Mouse (Mus musculus): Measurements from ENCODE around the gene Paox. TPM values are rescaled to one million over a fixed set of nuclear protein-coding genes. Genes with fewer than 3 reads are reported as not detected.
A peak's percentile ranks its signal among the peaks of the same experiment; 100 is the strongest.
"Not testable (repeated sequence)": the region's sequence is repeated elsewhere in the genome, so short reads cannot be mapped to it uniquely, and the experiment has no call there.

Gene Paox
- polyA plus RNA-seq, 1 experiment from 2014 or later, result 18.2 TPM

DNA sequence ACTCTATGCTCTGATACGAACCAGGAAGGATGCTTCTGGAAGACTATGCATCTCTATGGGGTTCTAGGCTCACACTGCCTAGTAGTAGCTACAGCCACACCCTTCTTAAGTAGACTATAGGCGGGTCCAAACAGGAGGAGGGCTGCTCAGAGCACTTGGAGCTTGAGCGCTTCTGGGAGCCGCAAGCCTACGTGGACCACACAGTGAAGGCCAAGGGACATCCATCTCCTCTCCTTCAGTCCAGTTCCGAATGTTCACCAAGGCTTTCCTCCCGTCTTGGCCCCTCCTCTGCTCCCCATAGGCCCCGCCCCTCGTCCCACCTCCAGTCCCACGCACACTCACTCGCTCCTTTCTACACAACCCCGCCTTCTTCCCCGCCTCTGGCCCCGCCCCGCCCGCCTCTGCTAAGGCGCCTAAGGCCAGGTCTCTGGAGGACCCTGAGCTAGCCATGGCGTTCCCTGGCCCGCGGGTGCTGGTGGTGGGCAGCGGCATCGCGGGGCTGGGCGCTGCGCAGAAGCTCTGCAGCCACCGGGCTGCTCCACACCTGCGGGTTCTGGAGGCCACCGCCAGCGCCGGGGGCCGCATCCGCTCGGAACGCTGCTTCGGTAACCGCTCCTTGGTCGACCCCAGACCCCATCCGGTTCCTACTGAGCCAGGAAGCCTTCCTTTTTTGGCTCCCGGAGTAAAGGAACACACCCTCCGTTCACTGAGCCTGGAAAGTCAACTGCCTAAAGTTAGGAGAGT lies 9.9 kb downstream of the Paox start:
- peak overlapping the region; percentile 53 for H3K4me2 ChIP-seq (ENCODE audit: low read depth, severe bottlenecking)
- H3K4me3 ChIP-seq (ENCODE audit: low read depth, low read length), result peak overlapping the region; percentile 79
- no peak overlapping the region; the same call in 1 of the 2 replicates for H3K27ac ChIP-seq (replicated peaks; ENCODE audit: low read depth, low read length)
- H3K9me3 ChIP-seq (ENCODE audit: control insufficient read depth, low read length), result no peaks in the 10 kb centered on the region
- peak overlapping the region; percentile 83 for H3K9ac ChIP-seq (ENCODE audit: low read length)
- peak; percentile 96 for ATAC-seq (ENCODE audit: insufficient number of reproducible peaks, low FRiP score, low TSS enrichment, low read depth)
- H3K27me3 ChIP-seq (ENCODE audit: control insufficient read depth, insufficient read depth, low read length), result no peaks in the 10 kb centered on the region
- H3K36me3 ChIP-seq (ENCODE audit: control insufficient read depth, insufficient read depth, low read length), result peaks cover 2% of the 10 kb centered on the region; the same call in 1 of the 2 replicates
- peak; percentile 93 for DNase-seq (ENCODE audit: low spot score)
- H3K4me1 ChIP-seq (ENCODE audit: control insufficient read depth, insufficient read depth, low read length), result peaks cover 2% of the 10 kb centered on the region; the same call in 1 of the 2 replicates
- 2% methylated on average over 40 of the region's 40 CpGs for WGBS

DNA sequence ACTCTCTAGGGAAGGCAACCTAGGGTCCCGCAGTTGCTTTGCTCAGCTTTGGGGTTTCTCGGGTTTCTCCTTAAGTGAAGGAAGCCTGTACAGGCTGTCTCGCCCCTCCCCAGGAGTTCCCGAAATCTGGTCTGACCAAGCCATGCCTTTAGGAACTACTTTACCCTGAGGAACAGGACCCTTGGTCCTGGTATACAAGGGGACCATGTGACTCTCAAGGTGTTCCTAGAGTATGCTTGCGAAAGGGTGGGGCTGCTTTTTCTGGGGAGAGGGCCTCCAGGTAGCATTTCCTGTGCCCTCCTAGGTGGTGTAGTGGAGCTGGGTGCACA lies 10.4 kb downstream of the Paox start:
- ATAC-seq (ENCODE audit: insufficient number of reproducible peaks, low FRiP score, low TSS enrichment, low read depth), result no peak
- WGBS, result 3% methylated on average over 5 of the region's 5 CpGs
- no peak for DNase-seq (ENCODE audit: low spot score)

DNA sequence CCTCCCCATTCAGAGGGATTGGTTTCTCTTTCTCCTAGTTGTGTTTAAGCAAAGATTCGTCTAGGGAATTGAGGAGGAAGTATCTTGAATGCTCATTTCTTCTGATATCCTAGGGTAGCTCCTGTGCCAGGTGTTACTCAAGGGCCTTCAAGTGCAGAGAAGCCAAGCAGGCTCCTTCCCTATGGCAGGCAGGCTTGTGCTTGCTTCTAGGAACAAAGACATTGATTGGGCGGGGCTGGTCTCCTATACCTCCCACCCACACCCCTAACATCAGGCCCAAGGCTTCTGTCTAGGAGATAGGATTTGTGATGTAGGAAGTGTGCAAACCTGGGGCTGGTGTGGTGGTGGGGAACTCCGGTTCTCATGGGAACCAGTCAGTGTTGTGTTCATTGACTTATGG lies 11.3 kb downstream of the Paox start:
- Histone ChIP-seq H3K27me3 (ENCODE audit: control insufficient read depth, insufficient read depth, low read length) (no peaks in the 10 kb centered on the region), H3K4me2 (ENCODE audit: low read depth, severe bottlenecking) (no peak overlapping the region), H3K4me3 (ENCODE audit: low read depth, low read length) (no peak overlapping the region), H3K9ac (ENCODE audit: low read length) (no peak overlapping the region), H3K27ac (replicated peaks; ENCODE audit: low read depth, low read length) (no peak overlapping the region), H3K36me3 (ENCODE audit: control insufficient read depth, insufficient read depth, low read length) (peaks cover 2% of the 10 kb centered on the region; the same call in 1 of the 2 replicates), H3K4me1 (ENCODE audit: control insufficient read depth, insufficient read depth, low read length) (peaks cover 2% of the 10 kb centered on the region; the same call in 1 of the 2 replicates), H3K9me3 (ENCODE audit: control insufficient read depth, low read length) (no peaks in the 10 kb centered on the region)
- no peak for ATAC-seq (ENCODE audit: insufficient number of reproducible peaks, low FRiP score, low TSS enrichment, low read depth)
- WGBS, result 88% methylated on average over 3 of the region's 3 CpGs
- DNase-seq (ENCODE audit: low spot score), result no peak

More for the DNA sequence above, 10.4 kb downstream of the Paox start:
- Histone ChIP-seq H3K9me3 (ENCODE audit: control insufficient read depth, low read length) (no peaks in the 10 kb centered on the region), H3K4me3 (ENCODE audit: low read depth, low read length) (peak overlapping the region; percentile 79), H3K36me3 (ENCODE audit: control insufficient read depth, insufficient read depth, low read length) (peaks cover 2% of the 10 kb centered on the region; the same call in 1 of the 2 replicates), H3K27me3 (ENCODE audit: control insufficient read depth, insufficient read depth, low read length) (no peaks in the 10 kb centered on the region), H3K9ac (ENCODE audit: low read length) (peak overlapping the region; percentile 83), H3K4me1 (ENCODE audit: control insufficient read depth, insufficient read depth, low read length) (peaks cover 2% of the 10 kb centered on the region; the same call in 1 of the 2 replicates), H3K27ac (replicated peaks; ENCODE audit: low read depth, low read length) (no peak overlapping the region), H3K4me2 (ENCODE audit: low read depth, severe bottlenecking) (peak overlapping the region; percentile 53)

DNA sequence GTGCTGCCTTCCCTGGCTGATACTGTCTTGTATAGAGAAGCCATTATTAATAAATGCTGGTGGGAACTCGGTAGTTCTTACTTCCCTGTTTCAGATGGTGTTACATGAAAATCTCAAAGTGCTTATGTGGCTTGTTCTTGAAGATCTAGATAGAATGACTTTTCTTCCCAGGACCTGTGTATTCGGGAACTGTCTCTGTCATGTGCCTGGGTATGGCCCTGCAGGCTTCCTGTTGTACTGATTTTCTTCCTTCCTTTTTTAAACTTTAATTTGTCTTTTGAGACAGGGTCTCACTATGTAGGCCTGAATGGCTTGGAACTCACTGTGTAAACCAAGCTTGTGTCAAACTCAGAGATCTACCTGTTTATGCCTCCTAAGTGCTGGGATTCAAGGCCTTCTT lies 12.3 kb downstream of the Paox start:
- ATAC-seq (ENCODE audit: insufficient number of reproducible peaks, low FRiP score, low TSS enrichment, low read depth), result no peak
- no peak for DNase-seq (ENCODE audit: low spot score)
- 89% methylated on average over 2 of the region's 2 CpGs for WGBS
- Histone ChIP-seq H3K4me1 (ENCODE audit: control insufficient read depth, insufficient read depth, low read length) (peaks cover 2% of the 10 kb centered on the region; the same call in 1 of the 2 replicates), H3K9ac (ENCODE audit: low read length) (no peak overlapping the region), H3K27me3 (ENCODE audit: control insufficient read depth, insufficient read depth, low read length) (no peaks in the 10 kb centered on the region), H3K9me3 (ENCODE audit: control insufficient read depth, low read length) (no peaks in the 10 kb centered on the region), H3K36me3 (ENCODE audit: control insufficient read depth, insufficient read depth, low read length) (peaks cover 2% of the 10 kb centered on the region; the same call in 1 of the 2 replicates), H3K4me3 (ENCODE audit: low read depth, low read length) (no peak overlapping the region), H3K4me2 (ENCODE audit: low read depth, severe bottlenecking) (no peak overlapping the region), H3K27ac (replicated peaks; ENCODE audit: low read depth, low read length) (no peak overlapping the region)

- H3K9ac ChIP-seq (ENCODE audit: low read length); H3K4me3 ChIP-seq (ENCODE audit: low read depth, low read length); ATAC-seq (ENCODE audit: insufficient number of reproducible peaks, low FRiP score, low TSS enrichment, low read depth); DNase-seq (ENCODE audit: low spot score); H3K27me3 ChIP-seq (ENCODE audit: control insufficient read depth, insufficient read depth, low read length); H3K36me3 ChIP-seq (ENCODE audit: control insufficient read depth, insufficient read depth, low read length); H3K27ac ChIP-seq (replicated peaks; ENCODE audit: low read depth, low read length); H3K9me3 ChIP-seq (ENCODE audit: control insufficient read depth, low read length); H3K4me1 ChIP-seq (ENCODE audit: control insufficient read depth, insufficient read depth, low read length); H3K4me2 ChIP-seq (ENCODE audit: low read depth, severe bottlenecking): not testable (repeated sequence)
- 91% methylated on average over 7 of the region's 7 CpGs for WGBS
Observed at GRCm38 (mm10) chr7:140132184-140132583, 16.6 kb downstream of the Paox start.

GRCm38 (mm10) chr7:140134033-140134432 lies 18.4 kb downstream of the Paox start:
- not testable (repeated sequence) for H3K27me3 ChIP-seq (ENCODE audit: control insufficient read depth, insufficient read depth, low read length); H3K36me3 ChIP-seq (ENCODE audit: control insufficient read depth, insufficient read depth, low read length); H3K4me1 ChIP-seq (ENCODE audit: control insufficient read depth, insufficient read depth, low read length); H3K4me3 ChIP-seq (ENCODE audit: low read depth, low read length); ATAC-seq (ENCODE audit: insufficient number of reproducible peaks, low FRiP score, low TSS enrichment, low read depth); H3K27ac ChIP-seq (replicated peaks; ENCODE audit: low read depth, low read length); H3K9ac ChIP-seq (ENCODE audit: low read length); DNase-seq (ENCODE audit: low spot score); H3K9me3 ChIP-seq (ENCODE audit: control insufficient read depth, low read length); H3K4me2 ChIP-seq (ENCODE audit: low read depth, severe bottlenecking)
- WGBS, result 95% methylated on average over 5 of the region's 7 CpGs

GRCm38 (mm10) chr7:140135106-140135770 lies 19.6 kb downstream of the Paox start:
- Histone ChIP-seq H3K9me3 (ENCODE audit: control insufficient read depth, low read length) (no peaks in the 10 kb centered on the region), H3K4me2 (ENCODE audit: low read depth, severe bottlenecking) (no peak overlapping the region), H3K4me1 (ENCODE audit: control insufficient read depth, insufficient read depth, low read length) (peaks cover 4% of the 10 kb centered on the region; the same call in 1 of the 2 replicates), H3K36me3 (ENCODE audit: control insufficient read depth, insufficient read depth, low read length) (no peaks in the 10 kb centered on the region), H3K4me3 (ENCODE audit: low read depth, low read length) (no peak overlapping the region), H3K9ac (ENCODE audit: low read length) (no peak overlapping the region), H3K27ac (replicated peaks; ENCODE audit: low read depth, low read length) (no peak overlapping the region), H3K27me3 (ENCODE audit: control insufficient read depth, insufficient read depth, low read length) (no peaks in the 10 kb centered on the region)
- DNase-seq (ENCODE audit: low spot score) (no peak), ATAC-seq (ENCODE audit: insufficient number of reproducible peaks, low FRiP score, low TSS enrichment, low read depth) (no peak)
- WGBS, result 81% methylated on average over 5 of the region's 5 CpGs

- WGBS, result 2% methylated on average over 38 of the region's 39 CpGs
- H3K4me2 ChIP-seq (ENCODE audit: low read depth, severe bottlenecking), result peak within 1 kb of the TSS; percentile 85
- no peaks in the 10 kb centered on the region for H3K9me3 ChIP-seq (ENCODE audit: control insufficient read depth, low read length)
- H3K27ac ChIP-seq (replicated peaks; ENCODE audit: low read depth, low read length), result no peak within 1 kb of the TSS
- peak within 1 kb of the TSS; percentile 69 for H3K4me3 ChIP-seq (ENCODE audit: low read depth, low read length)
- H3K27me3 ChIP-seq (ENCODE audit: control insufficient read depth, insufficient read depth, low read length), result no peaks in the 10 kb centered on the region
- H3K36me3 ChIP-seq (ENCODE audit: control insufficient read depth, insufficient read depth, low read length), result no peaks in the 10 kb centered on the region
- H3K9ac ChIP-seq (ENCODE audit: low read length), result peak within 1 kb of the TSS; percentile 80
- peak; percentile 95 for ATAC-seq (ENCODE audit: insufficient number of reproducible peaks, low FRiP score, low TSS enrichment, low read depth)
- peak; percentile 97 for DNase-seq (ENCODE audit: low spot score)
- H3K4me1 ChIP-seq (ENCODE audit: control insufficient read depth, insufficient read depth, low read length), result peaks cover 4% of the 10 kb centered on the region; the same call in 1 of the 2 replicates
Observed at GRCm38 (mm10) chr7:140137135-140138020, 21.8 kb downstream of the Paox start, which contains the start of gene Mtg1. TSS of gene Mtg1 (plus strand) at chr7:140137564.

Measured in limb, embryonic 11.5 days (tissue).